Mouse (Mus musculus) mouse embryonic stem cell (cell line): ENCODE measurements around the gene Mif4gd.

ENCODE experiments used
- in situ Hi-C, 2 experiments: fragments of 300-500 bp; cut with MboI; formaldehyde crosslinking; loops; 1 replicate in 1 of 2; 3 replicates in 1 of 2; pipeline ENCODE4 v1.14.3; 2019 to 2020; ENCODE audit warnings: low sequenced_read_pairs in 2 of 2, low pct_unique_long_range_greater_than_20kb in 1 of 2, mixed read lengths in 1 of 2; ENCODE audit not compliant: unreplicated experiment in 1 of 2

Gene Mif4gd

DNA sequence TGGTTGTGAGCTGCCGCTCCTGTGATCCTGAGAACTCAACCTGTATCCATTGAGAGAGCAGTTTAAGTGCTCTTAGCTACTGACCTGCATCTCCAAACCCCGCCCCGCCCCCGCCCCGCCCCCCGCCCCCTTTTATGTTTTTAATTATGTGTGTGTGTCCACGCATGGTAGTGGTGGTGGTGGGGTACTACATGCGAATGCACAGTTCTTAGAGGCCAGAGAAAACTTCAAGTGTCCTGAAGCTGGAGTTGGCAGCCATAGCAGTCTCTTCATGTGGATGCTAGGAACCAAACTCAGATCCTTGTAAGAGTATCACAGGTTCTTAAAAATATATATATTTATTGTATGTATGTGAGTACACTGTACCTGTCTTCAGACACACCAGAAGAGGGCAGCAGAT is 22.7 kb upstream of the Mif4gd start:
- in situ Hi-C loops: loop anchor here (5.0 kb wide), 2 partner anchors 77 to 82 kb away; no protein-coding TSS in a partner anchor

DNA sequence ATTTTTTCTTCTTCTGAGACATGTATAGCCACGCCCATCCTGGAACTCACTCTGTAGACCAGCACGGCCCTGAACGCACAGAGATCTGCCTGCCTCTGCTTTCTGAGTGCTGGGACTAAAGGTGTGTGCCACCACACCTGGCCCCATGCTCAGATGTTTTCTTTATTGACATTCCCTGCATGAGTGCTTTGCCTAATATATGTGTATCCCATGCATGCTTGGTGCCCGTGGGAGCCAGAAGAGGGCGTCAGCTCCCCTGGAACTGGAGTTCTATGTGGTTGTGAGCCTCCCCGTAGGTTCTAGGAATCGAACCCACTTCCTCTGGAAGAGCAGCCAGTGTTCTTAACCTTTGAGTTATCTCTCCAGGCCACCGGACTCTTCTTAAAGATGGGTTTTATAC is 22.3 kb upstream of the Mif4gd start:
- in situ Hi-C loops: loop anchor here (5.0 kb wide), 2 partner anchors 77 to 82 kb away; no protein-coding TSS in a partner anchor

DNA sequence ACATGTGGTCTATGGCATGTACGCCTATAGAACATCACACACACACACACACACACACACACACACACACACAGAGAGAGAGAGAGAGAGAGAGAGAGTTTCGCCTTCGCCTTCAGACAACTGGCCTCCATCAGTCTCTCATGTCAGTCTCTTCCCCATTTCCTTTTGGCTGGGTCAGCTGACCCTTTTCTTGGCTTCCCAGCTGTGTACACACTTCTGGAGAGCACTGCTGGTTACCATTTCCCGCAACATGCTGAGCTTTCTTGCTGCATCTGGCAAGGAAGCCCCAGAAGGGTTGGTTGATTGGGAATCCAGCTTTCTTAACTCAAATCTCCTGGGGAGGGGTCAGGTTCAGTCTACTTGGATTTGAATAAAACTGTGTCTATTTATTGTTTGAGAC is 21.3 kb upstream of the Mif4gd start:
- in situ Hi-C loops: no loop called here

DNA sequence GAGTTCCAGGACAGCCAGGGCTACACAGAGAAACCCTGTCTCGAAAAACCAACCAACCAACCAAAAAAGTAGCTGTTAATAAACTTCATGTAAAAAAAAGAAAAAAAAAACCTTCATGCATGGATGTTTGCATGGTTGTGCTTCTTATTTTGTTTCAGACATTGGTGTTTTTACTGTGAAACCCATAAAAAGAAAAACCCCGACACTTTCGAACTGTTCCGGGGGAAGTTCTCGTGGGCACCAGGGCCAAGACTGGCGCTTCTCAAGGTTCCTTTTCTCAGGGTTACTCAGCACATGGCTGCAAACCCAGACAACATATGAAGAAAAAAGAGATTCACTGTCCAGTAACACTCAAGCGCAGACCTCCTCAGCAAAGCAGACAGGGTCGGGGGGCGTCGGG is 20.1 kb upstream of the Mif4gd start:
- in situ Hi-C loops: no loop called here

DNA sequence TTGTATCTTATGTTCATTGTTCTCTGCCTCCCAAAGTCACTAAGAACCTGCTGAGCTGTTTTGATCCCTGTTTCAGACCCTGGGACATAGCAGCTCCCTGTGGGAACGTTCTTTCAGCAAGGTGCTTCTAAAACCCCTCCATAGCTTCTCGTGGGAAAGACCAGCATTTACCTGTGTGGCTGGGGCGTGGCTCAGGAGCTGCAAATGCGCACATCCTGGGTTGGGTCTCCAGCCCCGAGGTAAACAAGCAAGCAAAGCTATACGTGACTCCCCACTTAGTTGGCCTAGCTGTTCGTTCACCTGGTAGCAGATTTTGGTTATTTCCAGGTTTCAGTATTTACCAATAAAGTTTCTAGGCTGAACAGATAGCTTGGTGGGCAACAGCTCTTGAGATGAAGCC is 19.5 kb upstream of the Mif4gd start:
- in situ Hi-C loops: no loop called here

DNA sequence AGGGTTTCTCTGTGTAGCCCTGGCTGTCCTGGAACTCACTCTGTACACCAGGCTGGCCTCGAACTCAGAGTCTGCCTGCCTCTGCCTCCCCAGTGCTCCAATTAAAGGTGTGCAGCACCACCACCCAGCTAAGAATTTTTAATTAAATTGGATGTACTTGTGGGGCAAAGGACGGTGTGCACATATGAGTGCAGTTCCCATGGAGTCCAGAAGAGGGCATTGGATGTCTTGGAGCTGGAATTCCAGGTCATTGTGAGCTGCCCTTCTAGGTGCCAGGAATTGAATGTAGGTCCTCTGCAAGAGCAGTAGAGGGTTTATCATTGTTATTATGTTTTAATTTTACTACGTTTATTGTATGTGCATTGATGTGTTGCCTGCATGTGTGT is 18.7 kb upstream of the Mif4gd start:
- in situ Hi-C loops: no loop called here

DNA sequence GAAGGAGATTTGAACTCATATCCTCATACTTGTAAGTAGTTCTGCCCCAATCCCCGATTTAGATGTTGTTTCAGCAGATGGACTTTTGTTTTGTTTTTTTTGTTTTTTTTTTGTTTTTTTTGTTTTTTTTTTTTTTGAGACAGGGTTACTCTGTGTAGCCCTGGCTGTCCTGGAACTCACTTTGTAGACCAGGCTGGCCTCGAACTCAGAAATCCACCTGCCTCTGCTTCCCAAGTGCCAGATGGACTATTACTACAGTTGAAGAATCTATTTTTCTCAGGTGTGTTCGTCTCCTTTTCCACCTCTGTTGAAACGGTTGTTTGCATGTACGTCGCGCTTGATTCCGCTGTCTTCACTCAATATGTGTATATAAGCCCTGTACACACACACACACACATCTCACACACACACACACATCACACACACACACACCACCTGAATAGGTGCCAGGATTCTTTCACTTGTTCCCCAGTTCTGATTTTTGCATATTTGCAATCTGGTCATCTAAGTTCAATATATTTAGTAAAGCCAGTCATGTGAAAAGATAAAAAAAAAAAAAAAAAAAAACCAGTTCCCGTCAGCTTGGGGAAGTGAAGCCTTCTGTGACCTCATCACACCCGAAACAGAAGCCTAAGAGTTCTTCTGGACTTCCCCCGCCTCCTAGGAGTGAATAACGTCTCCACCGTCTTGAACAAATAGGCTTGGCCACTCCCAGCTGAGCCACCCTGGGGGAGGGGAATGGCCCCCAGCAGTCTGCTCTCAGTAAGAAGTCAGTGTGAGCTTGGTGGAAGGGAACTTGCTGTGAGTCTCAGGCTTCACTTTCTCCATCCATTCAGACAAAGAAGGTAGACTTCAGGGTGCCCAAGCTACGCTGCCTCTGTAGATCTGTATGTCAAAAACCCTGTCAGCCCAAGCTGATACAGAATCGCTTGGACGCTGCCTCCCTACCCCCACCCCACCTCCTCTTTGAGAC is 18.0 kb upstream of the Mif4gd start:
- in situ Hi-C loops: no loop called here

DNA sequence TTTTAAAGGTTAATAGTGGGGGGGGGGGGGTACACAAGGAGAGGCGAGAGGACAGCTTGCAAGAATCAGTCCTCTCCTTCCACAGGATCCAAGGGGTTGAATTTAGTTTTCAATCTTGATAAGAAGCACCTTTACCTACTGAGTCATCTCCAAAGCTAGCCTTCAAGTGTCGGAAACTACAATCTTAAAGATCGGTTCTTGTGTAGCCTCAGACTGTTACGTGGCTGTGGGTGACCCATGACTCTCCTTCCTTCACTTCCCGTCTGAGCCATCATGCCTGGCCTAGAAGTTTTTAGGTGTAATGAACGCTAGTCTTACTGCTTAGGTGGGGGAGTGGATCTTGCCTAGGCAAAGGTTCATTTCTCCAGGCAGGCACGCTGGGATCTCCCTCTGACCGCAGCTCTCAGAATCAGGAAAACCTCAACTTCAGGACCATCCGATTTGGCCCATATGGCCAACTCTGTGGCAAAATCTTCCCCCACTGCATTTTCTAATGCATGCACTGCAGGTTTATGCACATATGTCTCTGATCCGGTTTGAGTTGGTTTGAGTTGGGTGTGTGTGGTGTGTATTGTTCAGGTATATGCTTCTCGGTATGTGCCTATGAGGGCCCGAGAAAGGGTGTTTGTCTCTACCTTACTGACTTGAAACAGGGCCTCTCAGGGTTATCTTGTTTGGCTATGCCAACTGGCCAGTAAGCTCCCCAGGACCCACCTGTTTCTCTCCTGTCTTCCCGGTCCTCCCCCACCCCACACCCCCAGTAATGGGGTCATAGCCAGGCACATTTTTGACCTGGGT is 17.2 kb upstream of the Mif4gd start:
- in situ Hi-C loops: no loop called here

DNA sequence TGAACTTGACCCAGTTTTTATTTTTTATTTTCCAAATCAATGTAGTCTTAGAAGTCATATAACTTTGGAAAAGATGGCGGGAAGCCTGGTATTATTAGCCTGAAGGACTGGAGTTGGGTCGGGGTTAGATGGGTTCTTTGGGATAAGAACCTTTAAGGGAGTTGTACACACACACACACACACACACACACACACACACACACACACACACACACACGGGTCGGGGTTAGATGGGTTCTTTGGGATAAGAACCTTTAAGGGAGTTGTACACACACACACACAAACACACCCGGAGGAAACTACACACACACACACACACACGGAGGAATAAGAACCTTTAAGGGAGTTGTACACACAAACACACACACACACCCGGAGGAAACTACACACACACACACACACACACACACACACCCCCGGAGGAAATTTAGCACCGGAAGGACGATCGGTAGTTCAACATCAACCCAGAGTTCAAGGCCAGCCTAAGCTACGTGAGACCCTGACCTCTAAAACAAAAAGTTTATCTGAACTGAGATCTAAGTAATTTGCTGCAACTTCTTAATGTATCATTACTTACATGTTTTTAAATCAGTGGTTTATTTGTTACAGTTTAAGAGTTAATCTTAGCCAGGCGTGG is 15.8 kb upstream of the Mif4gd start:
- in situ Hi-C loops: no loop called here

DNA sequence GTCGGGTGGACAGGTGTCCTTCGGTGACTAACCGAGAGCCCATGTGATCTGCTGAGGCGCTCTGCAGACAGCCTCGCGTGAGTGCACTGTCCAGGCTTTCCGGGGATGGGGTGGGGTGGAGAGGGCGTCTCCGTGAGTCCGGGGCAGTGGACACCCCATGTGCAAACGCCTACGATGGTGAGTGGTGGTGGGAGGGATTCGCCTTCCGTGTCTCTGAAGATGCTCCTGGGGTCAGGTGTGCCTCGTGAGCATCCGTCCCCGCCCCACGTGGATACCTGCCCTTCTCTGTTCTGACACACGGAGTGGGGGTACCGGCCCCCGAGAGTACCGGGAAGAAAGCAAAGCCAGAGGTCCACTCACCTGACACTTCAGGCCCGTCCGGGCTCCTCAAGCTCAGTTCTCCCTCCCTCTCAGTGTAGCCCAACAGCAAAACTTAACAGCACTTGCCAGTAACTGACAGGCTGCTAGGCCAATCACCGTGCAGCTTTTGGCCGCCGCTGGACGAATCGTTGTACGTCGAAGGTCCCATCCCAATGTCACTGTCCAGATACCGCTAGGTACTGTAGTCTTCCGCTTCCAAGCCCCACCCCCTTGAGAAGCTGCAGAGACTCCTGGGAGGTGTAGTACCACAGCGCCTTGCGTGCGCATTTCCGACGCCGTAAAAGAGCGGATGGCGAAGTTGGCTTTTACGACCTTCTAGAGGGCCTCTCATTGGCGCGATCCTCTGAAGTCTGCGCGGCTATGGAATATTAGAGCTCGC is 15.1 kb upstream of the Mif4gd start, which contains the start of gene Slc25a19:
TSS of gene Slc25a19 (minus strand) at position 591 of the 760 bp plus-strand sequence.
- in situ Hi-C loops: no loop called here

DNA sequence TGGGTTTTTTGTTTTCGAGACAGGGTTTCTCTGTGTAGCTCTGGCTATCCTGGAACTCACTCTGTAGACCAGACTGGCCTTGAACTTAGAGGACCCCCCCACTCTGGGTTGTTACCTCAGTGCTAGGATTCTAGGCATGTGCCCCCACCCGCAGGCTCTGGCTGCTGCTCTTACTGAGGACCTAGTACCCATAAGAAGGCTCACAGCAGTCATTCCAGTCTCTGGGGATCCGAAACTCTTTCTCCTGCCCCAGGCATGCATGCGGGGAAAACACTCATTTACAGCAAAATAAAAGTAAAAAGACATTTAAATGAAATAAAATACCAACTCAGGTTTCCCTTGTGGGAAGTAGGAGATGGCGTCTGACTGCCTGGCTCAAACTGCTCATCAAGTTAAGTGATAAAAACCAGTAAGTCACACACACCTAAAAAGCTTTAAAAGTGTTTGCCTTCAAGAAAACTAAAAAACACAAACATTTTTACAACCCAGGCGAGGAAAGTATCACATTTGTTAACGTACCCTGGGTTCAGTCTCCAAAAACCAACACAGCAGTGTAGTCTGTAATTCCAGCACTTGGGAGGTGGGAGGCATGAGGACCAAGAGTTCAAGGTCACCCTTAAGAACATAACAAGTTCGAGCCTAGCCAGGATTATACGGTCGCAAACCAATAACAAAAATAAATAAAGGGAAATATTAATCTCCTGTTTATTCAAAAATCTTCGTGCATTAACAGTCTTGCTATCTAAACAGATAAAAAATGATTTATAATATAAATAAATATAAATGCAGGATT is 14.3 kb upstream of the Mif4gd start:
- in situ Hi-C loops: no loop called here

DNA sequence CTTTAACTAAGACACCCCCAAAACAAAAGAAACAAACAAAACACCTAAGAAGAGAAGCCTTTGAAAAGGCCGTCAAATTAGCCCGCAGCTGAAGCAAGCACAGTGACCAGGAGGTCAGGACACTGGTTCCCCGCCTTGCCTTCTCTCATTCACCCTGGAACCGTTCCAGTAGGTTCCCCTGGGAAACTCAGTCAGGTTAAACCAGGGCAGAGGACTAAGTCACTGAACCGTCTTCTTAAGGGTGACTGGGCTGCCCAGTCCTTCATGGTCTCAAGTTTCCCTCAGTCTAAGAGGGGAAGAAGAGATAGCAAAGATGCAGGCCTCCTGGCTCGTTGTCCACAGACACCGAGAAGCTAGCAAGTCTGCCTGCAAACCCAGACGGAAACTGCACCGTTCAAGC is 13.1 kb upstream of the Mif4gd start:
- in situ Hi-C loops: no loop called here

DNA sequence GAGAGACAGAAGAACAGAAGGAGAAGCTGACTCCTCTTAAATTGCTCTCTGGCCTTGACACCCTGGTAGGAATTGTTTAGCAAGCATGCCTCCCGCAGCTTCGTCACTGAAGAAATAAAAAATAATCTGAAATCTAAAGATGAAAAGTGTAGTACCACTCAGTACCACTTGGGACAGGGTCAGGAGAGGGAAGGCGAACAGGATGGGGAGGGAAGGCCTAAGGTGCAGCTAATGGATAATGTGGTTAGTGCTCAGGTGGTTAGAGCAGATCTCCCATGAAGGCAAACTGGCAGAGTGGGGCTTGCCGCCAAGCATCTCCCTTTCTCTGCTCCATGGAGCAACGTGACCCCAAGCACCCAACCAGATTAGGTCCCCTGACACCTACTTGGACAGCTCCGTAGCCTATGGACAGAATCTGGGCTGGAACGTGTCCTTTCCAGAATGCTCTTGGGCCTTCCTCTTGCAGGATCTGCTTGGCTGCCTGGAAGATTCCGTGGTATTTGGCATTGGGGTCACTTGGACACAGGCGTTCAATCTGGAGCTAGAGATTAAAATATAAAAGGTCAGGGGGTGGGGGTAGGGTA is 10.8 kb upstream of the Mif4gd start:
- in situ Hi-C loops: loop anchor here in 1 of 2 experiments (5.0 kb wide), 1 partner anchor 189 kb away; the partner anchor contains the start of genes Caskin2 and Tsen54

DNA sequence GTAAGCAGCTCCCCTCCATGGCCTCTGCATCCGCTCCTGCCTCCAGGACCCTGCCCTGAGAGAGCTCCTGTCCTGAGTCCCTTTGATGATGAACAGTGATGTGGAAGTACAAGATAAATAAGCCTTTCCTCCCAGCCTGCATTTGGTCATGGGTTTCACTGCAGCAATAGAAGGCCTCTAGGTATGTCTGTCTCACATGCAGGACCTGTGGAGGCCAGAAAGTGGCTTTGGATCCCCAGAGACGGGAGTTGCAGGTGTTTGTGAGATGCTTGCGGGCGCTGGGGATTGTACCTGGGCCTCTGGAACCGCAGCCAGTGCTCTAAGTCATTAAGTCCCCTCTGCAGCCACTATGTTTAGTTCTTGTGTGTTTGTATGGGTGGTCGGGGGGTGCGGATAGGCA is 7.2 kb upstream of the Mif4gd start:
- in situ Hi-C loops: loop anchor here in 1 of 2 experiments (5.0 kb wide), 1 partner anchor 192 kb away; the partner anchor contains the start of genes Caskin2 and Tsen54

DNA sequence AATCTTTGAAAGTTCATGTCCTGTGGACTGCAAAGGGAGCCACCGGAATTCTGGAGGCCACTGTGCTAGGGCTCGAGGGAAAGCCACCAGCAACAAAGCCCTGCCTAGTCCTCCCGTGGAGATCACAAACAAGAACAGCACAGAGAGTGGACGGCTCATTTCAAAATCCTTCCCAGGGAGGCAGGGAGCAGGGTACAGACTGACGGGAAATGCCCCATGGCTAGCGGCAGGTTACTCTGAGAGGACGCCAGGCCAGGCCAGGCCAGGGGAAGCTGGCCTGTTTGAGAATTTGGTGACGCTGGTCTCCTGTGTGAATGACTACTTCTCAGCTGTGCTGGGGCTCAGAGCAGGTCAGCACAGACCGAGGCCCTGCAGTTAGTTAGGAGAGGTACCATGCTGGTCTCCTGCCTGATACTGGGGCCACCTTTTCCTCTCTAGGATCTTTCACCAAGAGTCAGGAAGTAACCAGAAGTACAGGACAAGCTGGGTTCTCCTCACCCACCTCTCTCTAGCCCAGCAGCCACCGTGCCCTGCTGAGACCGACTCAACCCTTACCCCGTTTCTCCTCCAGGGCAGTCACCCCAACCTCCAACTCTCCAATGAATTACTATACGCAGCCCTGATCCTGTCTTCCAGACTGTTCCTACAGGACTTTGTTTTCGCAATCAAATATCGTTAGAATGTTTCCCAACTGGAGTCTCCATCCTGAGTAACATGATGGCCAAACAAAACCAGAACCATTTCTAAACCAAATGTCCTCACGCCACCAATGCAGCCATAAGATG is 6.2 kb upstream of the Mif4gd start:
- in situ Hi-C loops: no loop called here

DNA sequence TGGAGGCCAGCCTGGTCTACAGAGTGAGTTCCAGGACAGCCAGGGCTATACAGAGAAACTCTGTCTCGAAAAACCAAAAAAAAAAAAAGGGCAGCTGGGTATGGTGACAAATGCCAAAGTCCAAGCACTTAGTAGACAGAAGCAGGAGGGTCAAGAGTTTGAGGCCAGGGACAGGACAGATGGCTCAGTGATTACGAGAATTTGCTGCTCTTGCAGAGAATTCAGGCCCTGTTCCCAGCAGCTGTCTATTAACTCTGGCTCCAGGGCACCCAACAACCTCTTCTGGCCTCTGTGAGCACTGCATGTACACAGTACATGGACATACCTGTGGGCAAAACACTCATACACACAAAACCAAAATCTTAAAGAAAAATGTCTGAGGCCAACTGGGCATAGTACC is 5.2 kb upstream of the Mif4gd start:
- in situ Hi-C loops: no loop called here
